Mouse (Mus musculus) MEL-GATA-1-ER (cell line): ENCODE data around the gene Cnep1r1.
A peak's percentile ranks its signal among the peaks of the same experiment; 100 is the strongest.

Source experiments
- DNase-seq: peaks from one replicate; pipeline ENCODE4 v3.0.0-alpha.2; 2012; ENCODE audit warnings: low read depth; ENCODE audit errors: extremely low read depth

Gene Cnep1r1

GRCm38 (mm10) chr8:88118456-88119036, at the start of gene Cnep1r1:
TSS of gene Cnep1r1 (plus strand) at chr8:88118769.
- peak; percentile 97 for DNase-seq

GRCm38 (mm10) chr8:88082183-88082582, 36.4 kb upstream of the Cnep1r1 start:
- no peak for DNase-seq

- no peak for DNase-seq
Observed at GRCm38 (mm10) chr8:88088006-88088405, 30.6 kb upstream of the Cnep1r1 start.

GRCm38 (mm10) chr8:88091661-88092060, 26.9 kb upstream of the Cnep1r1 start:
- no peak for DNase-seq

GRCm38 (mm10) chr8:88093367-88093766, 25.2 kb upstream of the Cnep1r1 start:
- DNase-seq = no peak

GRCm38 (mm10) chr8:88098856-88099255, 19.7 kb upstream of the Cnep1r1 start:
- no peak for DNase-seq

GRCm38 (mm10) chr8:88099526-88099925, 19.0 kb upstream of the Cnep1r1 start:
- DNase-seq = peak; percentile 28

- no peak for DNase-seq
Observed at GRCm38 (mm10) chr8:88109241-88109640, 9.3 kb upstream of the Cnep1r1 start.

- DNase-seq = no peak
Observed at GRCm38 (mm10) chr8:88119076-88119475, 507 bp downstream of the Cnep1r1 start.

GRCm38 (mm10) chr8:88124850-88125249, 6.3 kb downstream of the Cnep1r1 start:
- no peak for DNase-seq

- no peak for DNase-seq
Observed at GRCm38 (mm10) chr8:88129397-88129796, 10.8 kb downstream of the Cnep1r1 start.

- DNase-seq = no peak
Observed at GRCm38 (mm10) chr8:88130754-88131317, 12.3 kb downstream of the Cnep1r1 start.

- DNase-seq = peak; percentile 74
Observed at GRCm38 (mm10) chr8:88137748-88138484, 19.3 kb downstream of the Cnep1r1 start, which contains the start of gene Heatr3. TSS of gene Heatr3 (plus strand) at chr8:88137855.

- no peak for DNase-seq
Observed at GRCm38 (mm10) chr8:88139256-88139655, 20.7 kb downstream of the Cnep1r1 start.

- no peak for DNase-seq
Observed at GRCm38 (mm10) chr8:88141629-88142028, 23.1 kb downstream of the Cnep1r1 start.

GRCm38 (mm10) chr8:88144041-88144440, 25.5 kb downstream of the Cnep1r1 start:
- DNase-seq = peak; percentile 43

GRCm38 (mm10) chr8:88150910-88151371, 32.4 kb downstream of the Cnep1r1 start:
- DNase-seq = no peak

GRCm38 (mm10) chr8:88160237-88160995, 41.8 kb downstream of the Cnep1r1 start:
- DNase-seq = no peak

- DNase-seq = peak; percentile 49
Observed at GRCm38 (mm10) chr8:88161439-88161838, 42.9 kb downstream of the Cnep1r1 start.

- DNase-seq = no peak
Observed at GRCm38 (mm10) chr8:88175264-88175663, 56.7 kb downstream of the Cnep1r1 start.

- DNase-seq = no peak
Observed at GRCm38 (mm10) chr8:88177291-88177690, 58.7 kb downstream of the Cnep1r1 start.

GRCm38 (mm10) chr8:88183121-88183520, 64.6 kb downstream of the Cnep1r1 start:
- DNase-seq = no peak
